Mouse (Mus musculus): ENCODE results near the gene Otx1. TPM values are rescaled to one million over a fixed set of nuclear protein-coding genes. Genes with fewer than 3 reads are reported as not detected.

Gene Otx1
- polyA plus RNA-seq, 1 experiment from 2014 or later, result 23.5 TPM

GRCm38 (mm10) chr11:22006471-22007087, 3.9 kb upstream of the Otx1 start:
- no peaks in the 10 kb centered on the region for H3K9me3 ChIP-seq
- peak overlapping the region; percentile 86 for H3K27ac ChIP-seq
- no peaks in the 10 kb centered on the region for H3K36me3 ChIP-seq
- peaks cover 51% of the 10 kb centered on the region for H3K27me3 ChIP-seq
- H3K4me1 ChIP-seq (replicated peaks), result peaks cover 74% of the 10 kb centered on the region
- peak overlapping the region; percentile 76 for H3K4me2 ChIP-seq (replicated peaks)
- WGBS, result 13% methylated on average over 12 of the region's 12 CpGs
- H3K4me3 ChIP-seq (replicated peaks), result peak overlapping the region; percentile 39
- ATAC-seq, result no peak
- peak overlapping the region; percentile 66 for H3K9ac ChIP-seq (replicated peaks)

GRCm38 (mm10) chr11:22005281-22005870, 2.7 kb upstream of the Otx1 start:
- no peaks in the 10 kb centered on the region for H3K36me3 ChIP-seq
- H3K9me3 ChIP-seq, result no peaks in the 10 kb centered on the region
- H3K4me1 ChIP-seq (replicated peaks), result peaks cover 78% of the 10 kb centered on the region
- peak overlapping the region; percentile 64; the same call in 1 of the 2 replicates for H3K9ac ChIP-seq (replicated peaks)
- peak overlapping the region; percentile 94 for H3K27ac ChIP-seq
- ATAC-seq, result no peak
- H3K27me3 ChIP-seq, result peaks cover 52% of the 10 kb centered on the region
- H3K4me2 ChIP-seq (replicated peaks), result peak overlapping the region; percentile 76
- H3K4me3 ChIP-seq (replicated peaks), result peak overlapping the region; percentile 39
- 3% methylated on average over 9 of the region's 9 CpGs for WGBS

GRCm38 (mm10) chr11:22004331-22004841, 1.7 kb upstream of the Otx1 start:
- ATAC-seq, result peak; percentile 47
- WGBS, result under 1% methylated on average over 18 of the region's 18 CpGs
- H3K27me3 ChIP-seq, result peaks cover 53% of the 10 kb centered on the region
- peak overlapping the region; percentile 94 for H3K27ac ChIP-seq
- peak overlapping the region; percentile 67 for H3K4me3 ChIP-seq (replicated peaks)
- peak overlapping the region; percentile 76 for H3K4me2 ChIP-seq (replicated peaks)
- H3K4me1 ChIP-seq (replicated peaks), result peaks cover 83% of the 10 kb centered on the region
- no peaks in the 10 kb centered on the region for H3K36me3 ChIP-seq
- no peaks in the 10 kb centered on the region for H3K9me3 ChIP-seq
- H3K9ac ChIP-seq (replicated peaks), result peak overlapping the region; percentile 64

GRCm38 (mm10) chr11:22003341-22003981, 764 bp upstream of the Otx1 start:
- Histone ChIP-seq H3K4me3 (replicated peaks) (peak overlapping the region; percentile 67), H3K4me2 (replicated peaks) (peak overlapping the region; percentile 76), H3K4me1 (replicated peaks) (peaks cover 85% of the 10 kb centered on the region), H3K9ac (replicated peaks) (peak overlapping the region; percentile 88), H3K27ac (peak overlapping the region; percentile 94), H3K36me3 (no peaks in the 10 kb centered on the region), H3K27me3 (peaks cover 62% of the 10 kb centered on the region), H3K9me3 (no peaks in the 10 kb centered on the region)
- under 1% methylated on average over 31 of the region's 31 CpGs for WGBS
- ATAC-seq, result no peak

- Histone ChIP-seq H3K4me1 (replicated peaks) (peaks cover 79% of the 10 kb centered on the region), H3K27ac (peak overlapping the region; percentile 94), H3K27me3 (peaks cover 66% of the 10 kb centered on the region), H3K4me3 (replicated peaks) (peak overlapping the region; percentile 67), H3K36me3 (no peaks in the 10 kb centered on the region), H3K9ac (replicated peaks) (peak overlapping the region; percentile 88), H3K9me3 (no peaks in the 10 kb centered on the region), H3K4me2 (replicated peaks) (peak overlapping the region; percentile 76)
- no peak for ATAC-seq
- WGBS, result under 1% methylated on average over 34 of the region's 34 CpGs
Measured at GRCm38 (mm10) chr11:22002062-22002782, 475 bp downstream of the Otx1 start.

GRCm38 (mm10) chr11:22001321-22002061, 1.2 kb downstream of the Otx1 start:
- H3K9ac ChIP-seq (replicated peaks), result peak overlapping the region; percentile 88
- H3K27me3 ChIP-seq, result peaks cover 62% of the 10 kb centered on the region
- H3K9me3 ChIP-seq, result no peaks in the 10 kb centered on the region
- peak overlapping the region; percentile 67 for H3K4me3 ChIP-seq (replicated peaks)
- peak; percentile 89 for ATAC-seq
- H3K4me2 ChIP-seq (replicated peaks), result peak overlapping the region; percentile 76
- under 1% methylated on average over 57 of the region's 59 CpGs for WGBS
- H3K27ac ChIP-seq, result peak overlapping the region; percentile 94
- peaks cover 79% of the 10 kb centered on the region for H3K4me1 ChIP-seq (replicated peaks)
- H3K36me3 ChIP-seq, result no peaks in the 10 kb centered on the region

GRCm38 (mm10) chr11:22000316-22001076, 2.2 kb downstream of the Otx1 start:
- Histone ChIP-seq H3K36me3 (no peaks in the 10 kb centered on the region), H3K4me3 (replicated peaks) (peak overlapping the region; percentile 67), H3K27ac (peak overlapping the region; percentile 94), H3K27me3 (peaks cover 59% of the 10 kb centered on the region), H3K9me3 (no peaks in the 10 kb centered on the region), H3K4me2 (replicated peaks) (peak overlapping the region; percentile 76), H3K4me1 (replicated peaks) (peaks cover 82% of the 10 kb centered on the region), H3K9ac (replicated peaks) (peak overlapping the region; percentile 86)
- WGBS, result 3% methylated on average over 48 of the region's 48 CpGs
- ATAC-seq, result no peak

- no peaks in the 10 kb centered on the region for H3K36me3 ChIP-seq
- peaks cover 84% of the 10 kb centered on the region for H3K4me1 ChIP-seq (replicated peaks)
- H3K4me2 ChIP-seq (replicated peaks), result peak overlapping the region; percentile 76
- peak overlapping the region; percentile 86 for H3K9ac ChIP-seq (replicated peaks)
- peak overlapping the region; percentile 94 for H3K27ac ChIP-seq
- H3K4me3 ChIP-seq (replicated peaks), result peak overlapping the region; percentile 67
- peaks cover 54% of the 10 kb centered on the region for H3K27me3 ChIP-seq
- H3K9me3 ChIP-seq, result no peaks in the 10 kb centered on the region
- WGBS, result 5% methylated on average over 31 of the region's 31 CpGs
- ATAC-seq, result no peak
Measured at GRCm38 (mm10) chr11:21999396-22000315, 3.0 kb downstream of the Otx1 start.

- H3K27ac ChIP-seq, result peak overlapping the region; percentile 86
- no peaks in the 10 kb centered on the region for H3K9me3 ChIP-seq
- whole genome bisulfite sequencing, result 10% methylated on average over 32 of the region's 32 CpGs
- peak overlapping the region; percentile 67 for H3K4me3 ChIP-seq (replicated peaks)
- no peaks in the 10 kb centered on the region for H3K36me3 ChIP-seq
- H3K4me2 ChIP-seq (replicated peaks), result peak overlapping the region; percentile 76
- H3K9ac ChIP-seq (replicated peaks), result peak overlapping the region; percentile 86
- H3K27me3 ChIP-seq, result peaks cover 54% of the 10 kb centered on the region
- peaks cover 84% of the 10 kb centered on the region for H3K4me1 ChIP-seq (replicated peaks)
- no peak for ATAC-seq
Measured at GRCm38 (mm10) chr11:21998141-21999047, 4.3 kb downstream of the Otx1 start.

Measured in midbrain, embryonic 13.5 days (tissue).